Mouse (Mus musculus) cerebellum, postnatal 10 days (tissue): ENCODE measurements at regions not wholly inside any gene's neighbourhood (a gene's known extent, or its start where the extent isn't known, plus 50 kb on each side); places are given as distances from the start of the nearest gene placed in this dataset.
"Not testable (repeated sequence)": the region's sequence is repeated elsewhere in the genome, so short reads cannot be mapped to it uniquely, and the experiment has no call there.

ENCODE experiments used
- DNase-seq, 2 experiments: peaks; one replicate each; pipeline ENCODE4 v3.0.0; 2021; ENCODE audit warnings: mixed read lengths in 2 of 2

GRCm38 (mm10) chr12:113424598-113425208, 64.6 kb upstream of the Adam6b start:
- DNase-seq: not testable (repeated sequence)

- no peak for DNase-seq
These were observed 63.9 kb upstream of the Adam6b start for GRCm38 (mm10) chr12:113425209-113426070.

- no peak for DNase-seq
These were observed 62.7 kb upstream of the Adam6b start for GRCm38 (mm10) chr12:113426636-113427035.

GRCm38 (mm10) chr12:113427339-113427738, 62.0 kb upstream of the Adam6b start:
- no peak for DNase-seq

- DNase-seq: no peak
These were observed 60.9 kb upstream of the Adam6b start for GRCm38 (mm10) chr12:113428461-113428860.

- DNase-seq: no peak
These were observed 60.4 kb upstream of the Adam6b start for GRCm38 (mm10) chr12:113428901-113429300.

- DNase-seq: no peak
These were observed 59.0 kb upstream of the Adam6b start for GRCm38 (mm10) chr12:113430340-113430739.
